Mouse (Mus musculus) embryonic stem cell, embryonic (primary cell): ENCODE results near the gene Utp20.

Source experiments
- CTCF ChIA-PET, 4 experiments: fragments of 300-600 bp in 2 of 4; fragments of 350-600 bp in 2 of 4; sonication (Branson Sonifier 250); formaldehyde crosslinking; loops; one replicate each; lab custom pipeline; 2022; ENCODE audit warnings: inconsistent platforms in 2 of 4; lab: Charles Lee
- POLR2A ChIA-PET, 4 experiments: fragments of 300-600 bp in 2 of 4; fragments of 350-600 bp in 2 of 4; sonication (Branson Sonifier 250); formaldehyde crosslinking; loops; one replicate each; lab custom pipeline; 2022; ENCODE audit warnings: antibody characterized with exemption in 4 of 4, inconsistent platforms in 1 of 4; lab: Charles Lee

Gene Utp20

GRCm38 (mm10) chr10:88732309-88732622 is 94.3 kb downstream of the Utp20 start:
- CTCF ChIA-PET = interaction anchor here in 1 of 4 experiments (0.8 kb wide), 1 partner anchor 56 kb away, joined by 6 read pairs; no protein-coding TSS in a partner anchor

DNA sequence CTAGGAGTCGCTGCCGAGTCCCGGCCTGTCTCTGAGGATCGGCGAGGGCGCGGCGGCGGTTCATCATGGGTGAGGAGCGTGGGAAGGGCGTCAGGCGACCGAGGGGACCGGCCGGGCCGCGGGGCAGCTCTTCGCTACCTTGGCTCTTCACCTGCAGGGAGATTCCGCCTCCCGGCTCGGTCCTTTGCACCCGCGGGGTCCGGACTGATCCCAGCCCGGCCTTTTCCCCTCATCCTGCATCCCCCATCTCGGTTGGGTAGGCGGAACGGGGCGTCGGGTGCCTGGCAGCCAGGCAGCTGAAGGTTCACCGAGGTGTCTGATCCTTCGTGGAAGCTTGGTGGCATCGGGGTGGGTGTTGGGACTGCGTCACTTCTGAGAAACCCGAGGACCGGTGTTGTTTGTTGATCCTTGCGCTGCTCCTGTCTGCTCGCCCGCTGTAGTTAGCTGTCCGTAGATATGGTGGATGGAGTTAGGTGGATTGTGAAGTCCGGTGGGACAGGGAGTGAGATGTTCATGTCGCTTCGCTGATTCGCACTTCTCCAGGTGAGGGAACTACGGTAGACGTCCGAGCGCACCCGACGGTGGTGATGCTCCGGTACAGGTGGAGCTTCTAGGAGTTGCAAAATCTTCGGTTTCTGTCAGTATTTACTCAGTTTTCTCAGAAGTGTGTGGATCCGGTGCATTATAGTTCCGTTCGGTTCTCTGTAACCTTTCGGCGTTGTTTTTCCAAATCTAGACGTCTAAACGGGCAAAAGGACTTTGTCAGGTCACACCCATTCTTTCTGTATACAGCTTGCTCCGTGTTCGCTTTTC is 94.9 kb downstream of the Utp20 start:
- CTCF ChIA-PET = interaction anchor here (0.8 to 1.7 kb wide), 4 partner anchors 55 to 356 kb away, joined by 3 to 6 read pairs (median 4); no protein-coding TSS in a partner anchor
- POLR2A ChIA-PET = interaction anchor here in 3 of 4 experiments (0.6 to 2.6 kb wide), 16 partner anchors 8 to 805 kb away, joined by 3 to 14 read pairs (median 4); partner anchors contain the start of genes Chpt1 (in 1 of the 3) and Sycp3 (in 1 of the 3)

More at GRCm38 (mm10) chr10:88732309-88732622, 94.3 kb downstream of the Utp20 start:
- POLR2A ChIA-PET = interaction anchor here in 2 of 4 experiments (0.8 to 2.6 kb wide), 11 partner anchors 8 to 228 kb away, joined by 3 to 14 read pairs (median 3); partner anchors contain the start of gene Chpt1 (in 1 of the 2)

- CTCF ChIA-PET = interaction anchor here in 3 of 4 experiments (0.5 to 1.7 kb wide), 4 partner anchors 104 to 428 kb away, joined by 3 to 5 read pairs (median 4); no protein-coding TSS in a partner anchor
These were observed 95.8 kb downstream of the Utp20 start, which contains the start of gene Arl1 for GRCm38 (mm10) chr10:88730571-88731495. TSS of gene Arl1 (plus strand) at chr10:88730858.

DNA sequence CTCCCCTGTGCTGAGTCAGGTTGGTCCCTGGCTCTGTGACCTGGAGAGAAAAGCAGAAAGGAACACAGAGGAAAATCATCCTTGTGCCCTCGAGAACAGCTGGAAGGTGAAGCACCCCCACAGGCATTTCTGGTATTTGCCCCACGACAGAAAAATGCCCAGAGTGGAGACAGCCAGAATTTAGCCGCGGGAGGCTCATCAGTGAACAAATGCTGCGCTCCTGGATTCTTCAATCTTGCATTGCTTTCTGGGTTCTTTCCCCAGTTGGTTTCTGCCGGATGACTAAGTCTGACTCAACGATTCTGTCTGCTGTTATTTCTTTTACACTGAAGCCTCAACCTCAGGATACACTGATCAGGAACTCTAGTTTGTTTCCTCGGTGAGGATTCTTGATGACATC is 98.4 kb downstream of the Utp20 start:
- POLR2A ChIA-PET = interaction anchor here in 2 of 4 experiments (0.5 to 1.1 kb wide), 3 partner anchors 19 to 54 kb away, joined by 3 read pairs; no protein-coding TSS in a partner anchor
- CTCF ChIA-PET = interaction anchor here in 3 of 4 experiments (0.5 to 1.4 kb wide), 4 partner anchors 10 to 214 kb away, joined by 3 to 5 read pairs (median 4); no protein-coding TSS in a partner anchor

More at GRCm38 (mm10) chr10:88730571-88731495, 95.8 kb downstream of the Utp20 start, which contains the start of gene Arl1:
- POLR2A ChIA-PET = interaction anchor here in 3 of 4 experiments (0.5 to 2.6 kb wide), 21 partner anchors 8 to 804 kb away, joined by 3 to 14 read pairs (median 4); partner anchors contain the start of genes Chpt1 (in 1 of the 3) and Sycp3 (in 1 of the 3)

DNA sequence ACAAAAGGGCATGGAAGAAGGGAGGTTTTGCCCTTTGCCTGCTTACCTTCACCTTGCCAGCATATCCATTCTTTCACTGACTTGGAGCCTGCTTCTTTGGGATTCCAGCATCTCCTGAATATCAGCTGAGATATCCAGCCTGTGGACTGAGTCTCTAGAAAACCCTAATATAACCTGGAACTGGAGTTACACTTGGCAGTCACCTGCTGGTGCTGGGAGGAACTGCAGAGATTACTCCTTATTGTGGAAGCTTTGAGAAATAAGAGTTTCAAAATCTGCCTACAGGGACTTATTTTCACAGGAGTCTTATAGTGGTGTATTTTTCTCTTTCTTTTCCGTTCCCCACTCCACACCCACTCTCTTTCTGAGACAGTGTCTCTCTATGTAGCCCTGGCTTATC is 99.5 kb downstream of the Utp20 start:
- ChIA-PET CTCF (interaction anchor here in 3 of 4 experiments (0.6 to 1.4 kb wide), 8 partner anchors 11 to 351 kb away, joined by 3 to 5 read pairs (median 3); no protein-coding TSS in a partner anchor), POLR2A (interaction anchor here in 2 of 4 experiments (0.5 to 1.0 kb wide), 2 partner anchors 11 to 18 kb away, joined by 3 to 4 read pairs; no protein-coding TSS in a partner anchor)

DNA sequence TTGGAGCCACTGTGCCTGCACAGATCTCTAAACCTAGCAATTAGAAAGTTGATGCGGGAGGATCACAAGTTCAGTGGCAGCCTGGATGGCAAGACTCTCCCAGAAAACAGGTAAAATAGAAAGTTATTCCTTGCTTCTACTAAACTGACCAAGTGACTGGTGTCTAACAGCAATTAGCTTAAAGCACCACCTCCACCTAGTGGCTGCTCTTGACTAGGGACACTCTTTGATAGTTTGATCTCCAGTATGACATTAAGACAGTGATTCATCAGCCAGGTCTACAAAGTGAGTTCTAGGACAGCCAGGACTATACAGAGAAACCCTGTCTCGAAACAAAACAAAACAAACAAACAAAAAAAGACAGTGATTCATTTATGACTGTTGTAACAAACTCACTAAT is 101.3 kb downstream of the Utp20 start:
- ChIA-PET CTCF (interaction anchor here (0.5 to 1.7 kb wide), 13 partner anchors 11 to 348 kb away, joined by 3 to 7 read pairs (median 3); partner anchors contain the start of genes Chpt1 (in 1 of the 4) and Spic (in 1 of the 4)), POLR2A (interaction anchor here in 1 of 4 experiments (1.5 to 1.6 kb wide), 2 partner anchors 23 to 53 kb away, joined by 3 to 5 read pairs; no protein-coding TSS in a partner anchor)

DNA sequence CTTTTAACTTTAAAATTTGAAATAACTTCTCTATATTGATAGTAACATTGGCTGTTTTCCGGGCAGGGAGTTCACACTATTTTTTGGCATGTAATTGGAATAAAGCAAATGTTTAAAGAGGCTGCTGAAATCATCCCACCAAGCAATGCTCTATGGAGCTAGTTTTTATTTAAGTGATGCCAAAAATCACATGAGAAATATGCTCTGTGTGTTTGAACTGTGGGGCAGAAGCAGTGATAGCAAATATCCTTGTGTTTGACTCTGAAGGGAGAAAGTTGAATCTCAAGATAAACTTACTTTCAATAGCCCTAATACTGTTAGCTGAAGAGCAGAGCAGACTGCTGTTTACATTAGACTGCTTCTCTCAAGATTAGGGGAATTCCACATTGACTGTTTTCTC is 107.0 kb downstream of the Utp20 start:
- CTCF ChIA-PET = no interaction called here
- POLR2A ChIA-PET = no interaction called here

- ChIA-PET POLR2A (interaction anchor here in 3 of 4 experiments (0.5 to 2.7 kb wide), 12 partner anchors 9 to 199 kb away, joined by 3 to 21 read pairs (median 4); partner anchors contain the start of gene Spic (in 1 of the 3)), CTCF (interaction anchor here in 2 of 4 experiments (0.6 to 1.1 kb wide), 2 partner anchors 9 to 170 kb away, joined by 3 to 4 read pairs; no protein-coding TSS in a partner anchor)
These were observed 108.9 kb downstream of the Utp20 start for GRCm38 (mm10) chr10:88717756-88718025.

DNA sequence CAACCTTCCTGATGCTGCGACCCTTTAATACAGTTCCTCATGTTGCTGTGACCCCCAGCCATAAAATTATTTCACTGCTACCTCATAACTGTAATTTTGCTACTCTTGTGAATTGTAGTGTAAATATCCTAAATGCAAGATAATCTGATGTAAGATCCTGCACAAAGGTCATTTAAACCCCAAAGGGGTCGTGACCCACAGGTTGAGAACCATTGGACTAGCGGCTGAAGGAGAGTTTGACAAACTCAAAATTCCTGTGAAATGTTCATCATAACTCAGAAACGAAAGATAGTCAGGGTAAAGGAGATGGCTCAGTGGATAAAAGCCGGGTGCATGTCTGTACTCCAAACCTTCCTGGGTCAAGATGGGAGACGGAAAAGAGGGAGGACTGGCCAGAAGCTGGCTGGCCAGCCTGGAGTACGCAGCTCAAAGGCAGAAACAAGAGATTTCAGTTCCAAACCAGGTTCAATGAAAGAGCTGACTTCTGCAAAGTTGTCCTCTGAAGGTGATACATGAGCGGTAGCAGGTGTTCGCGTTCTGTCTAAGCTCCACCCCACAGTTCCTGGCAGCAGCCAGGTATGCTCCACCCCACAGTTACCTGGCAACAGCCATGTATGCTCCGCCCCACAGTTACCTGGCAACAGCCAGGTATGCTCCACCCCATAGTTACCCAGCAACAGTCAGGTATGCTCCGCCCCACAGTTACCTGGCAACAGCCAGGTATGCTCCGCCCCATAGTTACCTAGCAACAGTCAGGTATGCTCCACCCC is 109.4 kb downstream of the Utp20 start:
- CTCF ChIA-PET = interaction anchor here in 2 of 4 experiments (0.6 to 1.1 kb wide), 2 partner anchors 8 to 170 kb away, joined by 3 to 4 read pairs; no protein-coding TSS in a partner anchor
- POLR2A ChIA-PET = interaction anchor here (0.5 to 2.7 kb wide), 14 partner anchors 8 to 199 kb away, joined by 3 to 21 read pairs (median 4); partner anchors contain the start of gene Spic (in 1 of the 4)

GRCm38 (mm10) chr10:88715621-88716020 is 111.0 kb downstream of the Utp20 start:
- POLR2A ChIA-PET = interaction anchor here in 3 of 4 experiments (0.6 to 2.7 kb wide), 3 partner anchors 10 to 14 kb away, joined by 4 to 21 read pairs (median 9); no protein-coding TSS in a partner anchor
- CTCF ChIA-PET = no interaction called here

DNA sequence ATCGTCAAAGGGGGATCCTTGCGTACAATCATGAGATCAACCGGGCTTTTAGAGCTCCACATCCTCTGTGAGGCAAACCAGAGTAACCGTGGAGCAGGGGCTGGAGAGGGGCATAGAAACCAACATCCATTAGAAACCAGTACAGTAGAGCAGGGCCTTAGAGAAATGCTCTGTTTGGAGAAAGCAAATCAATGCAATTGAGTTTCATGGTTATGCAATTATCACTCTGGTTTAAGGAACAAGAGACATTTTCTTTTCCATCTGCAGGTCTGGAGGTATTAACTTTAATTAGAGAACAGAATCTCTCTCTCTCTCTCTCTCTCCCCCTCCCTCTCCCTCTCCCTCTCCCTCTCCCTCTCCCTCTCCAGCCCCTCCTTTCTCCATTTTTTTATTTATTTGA is 111.9 kb downstream of the Utp20 start:
- CTCF ChIA-PET = interaction anchor here in 2 of 4 experiments (0.7 to 1.0 kb wide), 2 partner anchors 10 to 56 kb away, joined by 3 read pairs; no protein-coding TSS in a partner anchor
- POLR2A ChIA-PET = interaction anchor here in 1 of 4 experiments (0.8 to 0.9 kb wide), 2 partner anchors 14 to 211 kb away, joined by 3 to 4 read pairs; partner anchors contain the start of gene Chpt1

DNA sequence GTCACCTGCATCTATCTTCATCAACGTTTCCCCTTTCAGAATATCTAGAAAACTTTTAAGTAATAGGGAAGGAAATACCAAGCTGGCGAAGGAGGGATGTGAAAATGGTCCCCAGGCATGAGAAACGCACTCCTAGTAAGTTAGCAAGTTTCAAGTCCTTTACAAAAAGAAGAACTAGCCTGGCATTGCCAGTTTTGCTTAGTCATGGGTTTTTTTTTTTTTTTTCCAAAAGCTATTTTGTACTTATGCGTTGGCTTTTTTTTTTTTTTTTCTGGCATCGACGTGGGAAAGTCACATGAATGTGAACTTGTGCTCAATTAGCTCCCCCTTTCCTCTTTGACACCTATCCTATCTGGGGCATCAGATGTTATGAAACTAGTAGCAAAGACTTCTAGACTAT is 114.2 kb downstream of the Utp20 start:
- POLR2A ChIA-PET = interaction anchor here in 1 of 4 experiments (0.6 to 0.8 kb wide), 3 partner anchors 9 to 164 kb away, joined by 3 to 6 read pairs (median 4); no protein-coding TSS in a partner anchor
- CTCF ChIA-PET = interaction anchor here in 1 of 4 experiments (0.5 kb wide), 1 partner anchor 480 kb away, joined by 3 read pairs; no protein-coding TSS in a partner anchor

DNA sequence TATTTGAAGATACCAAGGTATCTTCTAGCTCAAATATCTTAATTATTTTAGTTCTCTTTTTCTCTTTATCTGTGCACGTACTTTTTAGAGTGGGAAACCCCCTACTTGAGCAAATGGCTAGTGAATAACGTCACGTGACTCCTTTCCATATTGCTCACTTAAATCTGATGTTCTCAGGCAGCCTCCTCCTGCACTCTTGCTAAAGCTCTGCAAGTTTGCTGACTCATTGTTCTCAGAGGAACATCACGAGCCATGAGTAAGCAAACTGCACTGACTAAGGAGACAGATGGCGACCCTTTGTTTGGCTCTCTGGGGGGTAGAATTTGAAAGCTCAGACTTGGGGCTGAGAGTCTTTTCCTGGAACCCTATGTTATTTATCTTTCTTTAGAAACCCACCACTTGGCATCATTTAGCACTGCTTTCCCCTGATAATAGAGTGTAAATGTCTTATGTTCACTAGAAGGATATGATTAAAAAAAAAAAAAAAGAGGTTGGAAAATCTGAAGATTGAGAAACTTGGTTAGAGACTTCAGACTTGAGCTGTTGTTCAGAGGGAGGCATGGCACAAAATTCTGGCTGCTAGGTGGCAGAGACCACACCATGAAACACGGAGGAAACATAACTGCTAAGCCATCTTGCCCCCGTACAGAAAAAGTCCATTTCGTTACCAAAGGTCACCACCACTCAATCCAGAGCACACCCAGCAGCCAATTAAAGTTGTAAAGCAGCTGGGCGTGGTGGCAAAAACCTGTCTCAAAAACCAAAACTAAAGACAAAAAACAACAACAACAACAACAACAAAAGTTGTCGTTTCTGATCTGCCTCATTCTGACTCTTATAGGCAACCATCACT is 117.7 kb downstream of the Utp20 start:
- POLR2A ChIA-PET = interaction anchor here in 3 of 4 experiments (0.5 to 9.2 kb wide), 34 partner anchors 8 to 331 kb away, joined by 3 to 70 read pairs (median 5); partner anchors contain the start of genes Spic (in 3 of the 3), Arl1 (in 1 of the 3) and Chpt1 (in 1 of the 3)
- CTCF ChIA-PET = interaction anchor here in 3 of 4 experiments (0.6 to 1.1 kb wide), 7 partner anchors 8 to 1739 kb away, joined by 3 to 6 read pairs (median 4); partner anchors contain the start of gene Spic (in 1 of the 3)

DNA sequence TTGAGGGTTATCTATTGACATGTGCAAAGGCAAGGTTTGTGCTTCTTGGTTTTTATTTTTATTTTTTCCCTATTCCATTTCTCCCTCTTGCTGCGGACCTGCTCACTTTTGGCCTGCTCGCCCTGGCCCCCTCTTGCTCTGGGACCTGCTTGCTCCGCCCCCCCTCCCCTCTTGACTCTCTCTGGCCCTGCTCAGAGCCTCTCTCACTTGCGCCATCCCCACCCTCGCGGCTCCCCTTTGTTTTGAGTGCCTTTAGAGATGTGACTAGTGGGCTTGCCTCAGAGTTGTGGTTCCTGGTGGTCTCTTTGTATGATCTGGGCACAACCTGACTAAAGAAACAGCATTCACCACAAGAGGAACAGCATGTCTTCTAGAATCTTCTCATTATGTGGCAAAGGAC is 125.7 kb downstream of the Utp20 start:
- POLR2A ChIA-PET = interaction anchor here in 3 of 4 experiments (0.6 to 9.2 kb wide), 17 partner anchors 8 to 197 kb away, joined by 3 to 70 read pairs (median 5); partner anchors contain the start of gene Spic (in 2 of the 3)
- CTCF ChIA-PET = interaction anchor here in 1 of 4 experiments (0.5 kb wide), 1 partner anchor 187 kb away, joined by 3 read pairs; no protein-coding TSS in a partner anchor
